Mouse (Mus musculus): ENCODE results near the gene Bmper. TPM values are rescaled to one million over a fixed set of nuclear protein-coding genes. Genes with fewer than 3 reads are reported as not detected.
A peak's percentile ranks its signal among the peaks of the same experiment; 100 is the strongest.

Bmper gene
- polyA plus RNA-seq, 1 experiment from 2014 or later: 11.4 TPM

DNA sequence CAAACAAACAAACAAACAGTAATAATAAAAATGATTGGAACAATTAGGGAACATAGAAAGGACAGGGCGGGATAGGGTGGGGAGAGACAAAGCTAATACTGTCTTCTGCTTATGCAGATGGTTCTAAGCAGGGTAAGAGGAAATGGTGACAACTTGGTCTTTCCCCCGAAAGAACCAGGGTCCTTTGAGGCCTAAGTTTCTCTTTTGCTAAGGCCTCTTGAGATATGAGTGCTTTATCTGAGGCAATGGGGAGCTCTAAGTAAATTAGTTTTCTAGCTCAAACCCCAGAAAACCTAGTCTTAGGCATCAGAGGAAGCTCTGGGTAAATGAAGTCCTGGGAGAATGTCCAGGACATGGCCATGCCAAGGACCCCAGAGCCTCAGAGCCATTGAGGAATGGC is 141.2 kb downstream of the Bmper start:
- WGBS: 84% methylated on average over 2 of the region's 2 CpGs
- Histone ChIP-seq H3K27me3 (ENCODE audit: insufficient read depth, poor library complexity, severe bottlenecking) (no peaks in the 10 kb centered on the region), H3K9me3 (no peaks in the 10 kb centered on the region), H3K4me3 (no peak overlapping the region), H3K4me1 (no peaks in the 10 kb centered on the region), H3K36me3 (no peaks in the 10 kb centered on the region), H3K27ac (no peak overlapping the region)
- no peak for DNase-seq (ENCODE audit: low spot score)

DNA sequence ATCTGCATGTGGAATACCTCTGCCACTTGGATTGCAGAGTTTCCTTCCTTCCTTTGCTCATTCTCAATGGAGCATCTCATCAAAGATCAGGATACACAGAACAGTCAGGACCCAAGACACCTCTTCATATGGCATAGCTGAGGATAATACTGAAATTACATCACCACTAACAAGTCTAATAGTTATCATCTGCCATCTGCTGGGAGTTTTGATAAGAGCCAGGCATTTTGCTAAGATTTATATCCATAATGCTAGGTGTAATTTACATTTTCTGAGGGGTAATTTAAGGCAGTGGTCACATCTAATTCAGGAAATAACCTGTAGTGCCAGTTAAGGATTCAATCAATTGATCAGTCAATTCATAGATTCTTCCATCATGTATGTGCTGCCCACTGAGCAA is 145.2 kb downstream of the Bmper start:
- no peaks in the 10 kb centered on the region for H3K36me3 ChIP-seq
- H3K9me3 ChIP-seq: no peaks in the 10 kb centered on the region
- no peaks in the 10 kb centered on the region for H3K4me1 ChIP-seq
- no peak overlapping the region for H3K27ac ChIP-seq
- no peaks in the 10 kb centered on the region for H3K27me3 ChIP-seq (ENCODE audit: insufficient read depth, poor library complexity, severe bottlenecking)
- DNase-seq (ENCODE audit: low spot score): no peak
- no peak overlapping the region for H3K4me3 ChIP-seq

DNA sequence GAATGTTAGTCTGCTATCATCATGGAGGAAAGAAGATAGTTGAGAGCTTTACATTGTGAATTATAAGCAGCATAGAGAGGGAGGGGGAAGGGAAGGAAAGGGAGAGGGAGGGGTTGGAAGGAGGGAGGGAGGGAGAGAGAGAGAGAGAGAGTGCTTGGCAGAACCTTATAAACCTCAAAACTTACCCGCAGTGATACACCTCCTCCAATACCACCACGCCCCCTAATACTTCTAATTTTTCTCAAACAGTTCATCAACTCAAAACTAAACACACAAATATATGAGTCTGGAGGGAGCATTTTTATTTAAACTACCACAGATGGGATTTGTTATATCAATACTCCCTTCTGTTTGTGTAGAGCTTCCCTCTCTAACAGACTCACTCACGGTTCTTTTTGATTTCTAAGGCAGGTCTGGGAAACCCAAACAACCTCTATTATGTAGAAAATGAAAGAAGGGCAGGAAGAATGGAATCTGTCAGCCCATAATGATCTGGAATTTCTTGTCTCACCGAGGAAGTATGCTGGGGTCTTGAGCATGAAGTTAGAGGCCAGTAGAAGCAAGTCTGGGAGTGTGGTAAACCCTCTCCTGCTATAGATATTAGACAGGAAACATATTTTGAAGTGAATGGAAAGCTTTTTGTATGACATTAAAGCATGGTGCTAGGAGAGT is 152.0 kb downstream of the Bmper start:
- Histone ChIP-seq H3K27ac (no peak overlapping the region), H3K4me3 (no peak overlapping the region), H3K4me1 (peaks cover 16% of the 10 kb centered on the region), H3K36me3 (no peaks in the 10 kb centered on the region), H3K9me3 (no peaks in the 10 kb centered on the region), H3K27me3 (ENCODE audit: insufficient read depth, poor library complexity, severe bottlenecking) (no peaks in the 10 kb centered on the region)
- WGBS: 69% methylated on average over 4 of the region's 4 CpGs
- no peak for DNase-seq (ENCODE audit: low spot score)

DNA sequence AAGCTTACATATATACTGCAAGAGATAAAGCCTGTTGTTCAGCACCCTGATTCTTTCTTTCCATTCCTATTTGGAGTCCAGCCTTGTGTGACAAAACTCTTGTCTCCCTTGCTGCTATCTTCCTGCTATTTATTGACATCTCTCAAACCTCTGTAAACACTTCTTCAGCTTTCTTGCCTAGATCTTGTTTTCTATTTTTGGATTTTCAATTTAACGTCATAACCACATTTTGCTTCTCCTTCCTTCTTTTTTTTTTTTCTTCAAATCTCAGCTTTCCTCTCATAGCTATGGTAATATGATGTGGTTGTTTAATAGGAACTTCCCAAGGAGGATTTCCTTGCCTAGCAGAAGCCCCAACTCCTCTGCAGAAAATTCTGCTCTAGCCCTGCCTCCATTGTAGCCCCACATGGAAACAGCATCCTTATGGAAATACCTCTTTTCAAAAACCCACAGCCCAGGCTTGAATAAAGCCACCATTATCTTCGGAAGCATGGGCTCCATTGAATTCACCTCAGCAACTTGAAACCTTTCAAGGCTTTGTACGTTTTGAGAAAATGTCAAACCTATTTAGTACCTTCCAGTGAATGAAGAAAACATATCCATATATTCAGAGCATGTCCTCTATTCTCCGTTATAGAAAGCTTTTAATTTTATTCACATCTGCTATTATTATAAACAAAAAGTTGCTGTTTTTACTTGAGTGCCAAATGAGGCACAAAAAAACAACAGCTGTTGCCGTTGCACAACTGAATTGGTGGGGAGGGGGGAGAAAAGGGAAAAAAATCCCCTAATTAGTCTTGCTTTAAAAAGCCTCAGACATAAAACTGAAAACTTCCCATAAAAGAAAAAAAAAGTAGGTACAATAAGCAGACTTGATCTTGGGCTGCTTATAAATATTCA is 155.2 kb downstream of the Bmper start:
- H3K27ac ChIP-seq: 0 out of 2 replicates have a peak overlapping the region, but pooled peaks have one; percentile 74
- peaks cover 16% of the 10 kb centered on the region for H3K4me1 ChIP-seq

DNA sequence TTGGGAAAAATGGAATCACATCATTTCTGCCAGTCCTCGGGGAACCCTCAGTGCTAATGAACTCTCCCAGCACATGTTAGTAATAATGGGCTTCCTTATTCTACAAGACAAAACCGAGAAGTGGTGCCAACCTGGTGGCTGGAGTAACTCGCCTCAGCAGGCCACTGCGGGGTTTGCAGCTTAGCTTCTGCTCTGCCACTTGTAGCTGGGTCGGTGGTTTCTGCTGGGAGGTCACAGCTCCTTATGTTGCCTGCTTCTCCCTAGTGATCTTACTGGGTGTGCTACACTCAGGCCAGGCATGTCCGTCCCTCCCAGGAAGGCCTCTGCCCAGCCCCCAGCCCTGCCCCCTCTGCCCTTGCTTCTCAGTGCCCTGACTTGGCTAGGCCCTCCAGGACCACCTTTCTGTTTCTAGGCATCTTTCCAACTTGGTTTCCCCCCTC is 155.9 kb downstream of the Bmper start:
- Histone ChIP-seq H3K9me3 (no peaks in the 10 kb centered on the region), H3K27me3 (ENCODE audit: insufficient read depth, poor library complexity, severe bottlenecking) (no peaks in the 10 kb centered on the region), H3K4me3 (no peak overlapping the region), H3K27ac (0 out of 2 replicates have a peak overlapping the region, but pooled peaks have one; percentile 74), H3K36me3 (no peaks in the 10 kb centered on the region), H3K4me1 (peaks cover 16% of the 10 kb centered on the region)
- WGBS: 46% methylated on average over 6 of the region's 6 CpGs
- no peak for DNase-seq (ENCODE audit: low spot score)

More for the DNA sequence above, 155.2 kb downstream of the Bmper start:
- Histone ChIP-seq H3K36me3 (no peaks in the 10 kb centered on the region), H3K4me3 (no peak overlapping the region), H3K9me3 (no peaks in the 10 kb centered on the region), H3K27me3 (ENCODE audit: insufficient read depth, poor library complexity, severe bottlenecking) (no peaks in the 10 kb centered on the region)
- no peak for DNase-seq (ENCODE audit: low spot score)
- WGBS: 78% methylated on average over 5 of the region's 5 CpGs

DNA sequence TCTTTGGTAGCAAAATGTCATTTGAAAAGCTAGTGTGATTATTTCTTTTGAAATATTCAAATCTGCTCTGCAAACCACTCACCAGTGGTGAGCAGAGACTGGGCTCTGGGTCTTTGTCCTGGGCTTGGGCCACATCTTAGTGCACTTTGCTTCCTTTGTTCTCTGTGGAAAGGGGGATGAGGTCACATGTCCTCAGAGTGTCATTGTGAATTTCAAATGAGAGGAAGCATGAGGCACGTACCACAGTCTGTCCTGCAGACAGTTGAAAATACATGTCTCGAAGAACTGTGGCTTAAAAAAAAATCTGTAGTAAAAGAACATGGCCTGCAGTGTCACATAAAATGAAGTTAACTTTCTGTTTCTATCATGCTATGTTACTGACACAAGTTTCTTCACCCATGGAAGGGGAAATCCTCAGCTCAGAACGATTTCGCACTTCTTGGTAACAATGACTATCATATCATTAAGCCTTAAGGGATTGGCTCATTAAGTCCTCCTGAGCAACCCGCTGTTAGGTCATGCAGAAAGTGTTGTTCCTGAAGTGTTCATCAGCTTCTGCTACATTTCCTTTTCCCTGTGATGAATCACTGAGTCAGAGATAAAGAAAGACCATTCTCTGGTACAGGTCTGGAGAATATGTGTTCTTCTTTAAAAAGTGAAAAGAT is 157.4 kb downstream of the Bmper start:
- no peaks in the 10 kb centered on the region for H3K27me3 ChIP-seq (ENCODE audit: insufficient read depth, poor library complexity, severe bottlenecking)
- no peak for DNase-seq (ENCODE audit: low spot score)
- H3K36me3 ChIP-seq: no peaks in the 10 kb centered on the region
- WGBS: 68% methylated on average over 5 of the region's 5 CpGs
- no peak overlapping the region for H3K4me3 ChIP-seq
- H3K4me1 ChIP-seq: peaks cover 26% of the 10 kb centered on the region
- no peaks in the 10 kb centered on the region for H3K9me3 ChIP-seq
- H3K27ac ChIP-seq: no peak overlapping the region

DNA sequence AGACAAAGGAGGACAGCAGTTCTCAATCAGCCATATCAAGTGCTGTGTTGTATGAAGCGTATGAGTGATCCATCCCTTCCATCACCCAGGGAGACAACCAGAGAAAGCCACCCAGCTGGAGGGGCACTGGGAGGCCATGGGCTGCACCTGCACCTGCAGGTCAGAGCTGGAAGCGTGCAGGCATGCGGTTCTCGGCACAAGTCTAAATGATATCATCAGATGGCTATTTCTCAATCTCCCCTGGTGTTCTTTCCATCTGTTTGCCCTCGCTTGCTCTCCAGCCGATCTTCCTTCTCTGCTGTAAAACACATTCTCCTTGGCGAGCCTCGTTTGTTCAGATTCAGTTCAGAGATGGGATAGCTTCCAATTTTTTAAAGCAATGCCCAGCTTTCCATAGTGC is 160.4 kb downstream of the Bmper start:
- H3K4me1 ChIP-seq: peaks cover 39% of the 10 kb centered on the region
- H3K4me3 ChIP-seq: no peak overlapping the region
- no peaks in the 10 kb centered on the region for H3K27me3 ChIP-seq (ENCODE audit: insufficient read depth, poor library complexity, severe bottlenecking)
- no peak for DNase-seq (ENCODE audit: low spot score)
- no peaks in the 10 kb centered on the region for H3K9me3 ChIP-seq
- H3K27ac ChIP-seq: no peak overlapping the region
- H3K36me3 ChIP-seq: no peaks in the 10 kb centered on the region
- WGBS: 82% methylated on average over 8 of the region's 8 CpGs

DNA sequence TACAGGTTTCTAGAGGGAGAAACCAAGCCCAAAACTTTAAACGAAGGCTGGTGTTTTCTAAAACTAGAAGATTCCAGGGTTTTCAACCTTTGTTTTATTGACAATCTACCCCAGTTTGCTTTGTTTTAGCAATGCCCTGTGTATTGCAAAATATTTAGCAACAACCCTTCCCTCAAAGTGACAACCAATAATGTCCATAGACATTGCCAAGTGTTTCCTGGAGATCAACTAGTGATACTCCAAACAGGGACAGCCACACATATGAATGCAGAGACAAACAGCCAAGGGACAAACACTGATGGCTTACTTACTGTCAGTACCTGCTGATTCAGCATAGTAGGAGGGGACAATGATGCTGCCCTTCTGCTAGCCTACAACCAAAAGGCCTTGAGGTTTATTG is 161.0 kb downstream of the Bmper start:
- Histone ChIP-seq H3K4me1 (peaks cover 36% of the 10 kb centered on the region), H3K27ac (no peak overlapping the region), H3K27me3 (ENCODE audit: insufficient read depth, poor library complexity, severe bottlenecking) (no peaks in the 10 kb centered on the region), H3K4me3 (no peak overlapping the region), H3K36me3 (no peaks in the 10 kb centered on the region), H3K9me3 (no peaks in the 10 kb centered on the region)
- WGBS: 89% methylated on average over 1 of the region's 1 CpGs
- no peak for DNase-seq (ENCODE audit: low spot score)

DNA sequence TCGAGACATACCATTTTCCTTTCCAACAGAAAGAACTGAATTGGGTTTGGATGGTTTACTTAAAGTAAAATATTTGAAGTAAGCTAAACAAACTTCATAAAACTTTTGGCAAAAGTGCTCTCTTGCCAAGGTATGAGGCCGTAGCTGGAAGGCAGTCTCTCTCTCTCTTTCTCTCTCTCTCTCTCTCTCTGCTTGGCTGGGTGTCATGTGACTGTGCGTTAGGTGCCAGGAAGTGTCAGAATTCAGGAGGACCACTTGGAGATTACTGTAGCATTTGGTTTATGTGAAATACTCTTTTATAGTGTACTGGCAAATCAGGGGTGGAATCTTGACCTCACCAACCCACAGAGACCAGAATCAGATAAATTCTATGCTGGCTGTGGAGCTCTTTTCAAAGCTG is 162.0 kb downstream of the Bmper start:
- Histone ChIP-seq H3K4me3 (no peak overlapping the region), H3K9me3 (no peaks in the 10 kb centered on the region), H3K4me1 (peaks cover 27% of the 10 kb centered on the region), H3K27me3 (ENCODE audit: insufficient read depth, poor library complexity, severe bottlenecking) (no peaks in the 10 kb centered on the region), H3K36me3 (no peaks in the 10 kb centered on the region), H3K27ac (peak overlapping the region; percentile 53; the same call in 1 of the 2 replicates)
- 52% methylated on average over 3 of the region's 3 CpGs for WGBS
- no peak for DNase-seq (ENCODE audit: low spot score)

DNA sequence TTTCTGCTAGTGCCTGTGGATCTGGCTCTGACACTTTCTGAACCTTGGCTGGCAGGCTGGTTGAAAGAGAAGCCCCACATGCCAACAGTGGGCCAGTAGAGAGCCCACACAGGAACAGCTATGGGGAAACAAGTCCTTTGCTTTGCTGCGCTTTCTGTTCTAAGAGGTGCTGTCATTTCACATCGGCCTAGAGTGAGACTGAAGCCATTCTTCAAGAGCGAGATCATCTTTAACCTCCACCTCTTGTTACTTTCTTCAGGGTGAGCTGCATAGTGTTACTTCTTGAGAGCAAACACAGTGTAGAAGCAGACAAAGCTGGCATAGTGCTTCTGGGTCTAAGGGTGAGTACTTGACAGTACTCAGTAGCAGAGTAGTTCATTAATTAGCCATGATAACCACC is 163.3 kb downstream of the Bmper start:
- Histone ChIP-seq H3K27ac (peak overlapping the region; percentile 49; the same call in 1 of the 2 replicates), H3K9me3 (no peaks in the 10 kb centered on the region), H3K36me3 (no peaks in the 10 kb centered on the region), H3K27me3 (ENCODE audit: insufficient read depth, poor library complexity, severe bottlenecking) (no peaks in the 10 kb centered on the region), H3K4me1 (peaks cover 27% of the 10 kb centered on the region), H3K4me3 (no peak overlapping the region)
- no peak for DNase-seq (ENCODE audit: low spot score)
- WGBS: 32% methylated on average over 3 of the region's 3 CpGs

DNA sequence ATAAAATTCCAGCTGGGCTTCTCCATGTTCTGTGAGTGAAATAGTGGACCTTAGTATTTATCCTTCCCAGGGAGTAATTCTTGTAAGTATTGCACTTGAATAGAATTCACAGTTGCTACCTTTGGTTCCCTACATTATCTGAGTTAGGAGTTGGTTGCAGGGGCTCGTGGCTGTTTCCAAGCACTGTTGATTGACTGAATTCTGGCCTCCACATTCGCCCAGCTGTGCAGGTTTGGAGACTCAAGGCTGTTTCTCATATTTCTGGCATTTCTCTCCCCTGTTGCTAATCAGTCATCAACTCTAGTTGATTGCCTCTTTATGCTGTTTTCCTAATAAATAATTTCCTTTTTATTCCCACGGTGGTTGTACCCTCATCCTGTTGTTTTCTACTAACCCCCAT is 167.2 kb downstream of the Bmper start:
- no peak overlapping the region for H3K27ac ChIP-seq
- 62% methylated on average over 3 of the region's 3 CpGs for WGBS
- no peaks in the 10 kb centered on the region for H3K36me3 ChIP-seq
- no peak overlapping the region for H3K4me3 ChIP-seq
- no peaks in the 10 kb centered on the region for H3K27me3 ChIP-seq (ENCODE audit: insufficient read depth, poor library complexity, severe bottlenecking)
- DNase-seq (ENCODE audit: low spot score): no peak
- peaks cover 23% of the 10 kb centered on the region for H3K4me1 ChIP-seq
- H3K9me3 ChIP-seq: no peaks in the 10 kb centered on the region

DNA sequence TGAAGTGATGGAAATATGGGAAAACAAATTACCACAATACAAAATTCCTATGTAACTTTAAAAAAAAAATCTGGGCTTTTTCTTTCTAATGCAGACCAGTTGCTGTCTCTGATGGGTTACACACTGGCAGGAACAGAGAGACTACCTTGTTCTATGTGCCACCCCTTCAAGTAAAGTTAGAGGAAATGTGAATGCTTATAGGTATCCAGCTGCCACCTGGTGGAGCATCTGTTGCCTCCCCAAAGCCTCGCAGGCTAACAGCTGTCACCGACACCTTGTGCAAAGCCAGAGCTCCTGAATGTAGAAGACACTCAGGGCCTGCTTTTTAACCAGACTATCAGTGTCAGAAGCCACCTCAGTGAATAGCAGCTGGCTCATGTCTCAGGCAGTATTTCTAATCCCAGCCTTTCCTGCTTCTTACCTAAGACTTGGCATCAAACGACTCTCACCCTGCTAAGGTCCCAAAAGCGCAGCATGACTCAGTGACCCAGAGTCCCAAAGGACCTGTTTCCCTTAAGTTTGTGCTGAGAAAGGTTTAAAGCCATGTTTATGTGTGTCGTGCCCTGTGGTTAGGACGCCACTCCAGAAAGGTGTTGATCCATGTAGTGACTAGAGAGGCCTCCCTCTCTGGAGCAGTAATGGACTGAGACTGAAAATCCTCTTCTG is 171.9 kb downstream of the Bmper start:
- no peaks in the 10 kb centered on the region for H3K27me3 ChIP-seq (ENCODE audit: insufficient read depth, poor library complexity, severe bottlenecking)
- H3K27ac ChIP-seq: no peak overlapping the region; the same call in 1 of the 2 replicates
- WGBS: 50% methylated on average over 6 of the region's 6 CpGs
- no peak for DNase-seq (ENCODE audit: low spot score)
- H3K9me3 ChIP-seq: no peaks in the 10 kb centered on the region; the same call in 1 of the 2 replicates
- no peak overlapping the region for H3K4me3 ChIP-seq
- H3K36me3 ChIP-seq: no peaks in the 10 kb centered on the region
- H3K4me1 ChIP-seq: peaks cover 19% of the 10 kb centered on the region

All from heart, embryonic 10.5 days (tissue).